Mouse (Mus musculus): ENCODE measurements around the gene Hoxb5.

Gene Hoxb5

GRCm38 (mm10) chr11:96341701-96342575, 38.8 kb downstream of the Hoxb5 start:
- no peak for DNase-seq (ENCODE audit: low read depth)

- no peak for DNase-seq (ENCODE audit: low read depth)
Observed at GRCm38 (mm10) chr11:96342576-96342930, 39.4 kb downstream of the Hoxb5 start.

- DNase-seq (ENCODE audit: low read depth), result no peak
Observed at GRCm38 (mm10) chr11:96343206-96343745, 40.1 kb downstream of the Hoxb5 start.

- DNase-seq (ENCODE audit: low read depth), result no peak
Observed at GRCm38 (mm10) chr11:96344061-96344877, 41.1 kb downstream of the Hoxb5 start.

GRCm38 (mm10) chr11:96344878-96345159, 41.7 kb downstream of the Hoxb5 start:
- no peak for DNase-seq (ENCODE audit: low read depth)

GRCm38 (mm10) chr11:96345220-96345892, 42.2 kb downstream of the Hoxb5 start:
- no peak for DNase-seq (ENCODE audit: low read depth)

GRCm38 (mm10) chr11:96345893-96346806, 43.0 kb downstream of the Hoxb5 start:
- DNase-seq (ENCODE audit: low read depth), result no peak

- no peak for DNase-seq (ENCODE audit: low read depth)
Observed at GRCm38 (mm10) chr11:96346916-96347520, 43.9 kb downstream of the Hoxb5 start.

GRCm38 (mm10) chr11:96347717-96348116, 44.6 kb downstream of the Hoxb5 start:
- DNase-seq (ENCODE audit: low read depth), result no peak

- DNase-seq (ENCODE audit: low read depth), result no peak
Observed at GRCm38 (mm10) chr11:96348141-96348928, 45.2 kb downstream of the Hoxb5 start.

GRCm38 (mm10) chr11:96348988-96349387, 45.9 kb downstream of the Hoxb5 start:
- no peak for DNase-seq (ENCODE audit: low read depth)

- DNase-seq (ENCODE audit: low read depth), result no peak
Observed at GRCm38 (mm10) chr11:96349491-96350340, 46.6 kb downstream of the Hoxb5 start.

GRCm38 (mm10) chr11:96350341-96350624, 47.1 kb downstream of the Hoxb5 start, which contains the start of gene Hoxb2:
TSS of gene Hoxb2 (plus strand) at chr11:96350525.
- DNase-seq (ENCODE audit: low read depth), result no peak

GRCm38 (mm10) chr11:96350791-96351190, 47.7 kb downstream of the Hoxb5 start:
- no peak for DNase-seq (ENCODE audit: low read depth)

- no peak for DNase-seq (ENCODE audit: low read depth)
Observed at GRCm38 (mm10) chr11:96351312-96351711, 48.2 kb downstream of the Hoxb5 start.

- no peak for DNase-seq (ENCODE audit: low read depth)
Observed at GRCm38 (mm10) chr11:96351831-96352230, 48.7 kb downstream of the Hoxb5 start.

- DNase-seq (ENCODE audit: low read depth), result peak; percentile 24
Observed at GRCm38 (mm10) chr11:96352691-96353521, 49.8 kb downstream of the Hoxb5 start.

- DNase-seq (ENCODE audit: low read depth), result no peak
Observed at GRCm38 (mm10) chr11:96353522-96353841, 50.3 kb downstream of the Hoxb5 start.

- no peak for DNase-seq (ENCODE audit: low read depth)
Observed at GRCm38 (mm10) chr11:96353939-96354338, 50.8 kb downstream of the Hoxb5 start.
